Mouse (Mus musculus): ENCODE measurements around the gene Pbld2.
"Not testable (repeated sequence)": the region's sequence is repeated elsewhere in the genome, so short reads cannot be mapped to it uniquely, and the experiment has no call there.

The Pbld2 gene

DNA sequence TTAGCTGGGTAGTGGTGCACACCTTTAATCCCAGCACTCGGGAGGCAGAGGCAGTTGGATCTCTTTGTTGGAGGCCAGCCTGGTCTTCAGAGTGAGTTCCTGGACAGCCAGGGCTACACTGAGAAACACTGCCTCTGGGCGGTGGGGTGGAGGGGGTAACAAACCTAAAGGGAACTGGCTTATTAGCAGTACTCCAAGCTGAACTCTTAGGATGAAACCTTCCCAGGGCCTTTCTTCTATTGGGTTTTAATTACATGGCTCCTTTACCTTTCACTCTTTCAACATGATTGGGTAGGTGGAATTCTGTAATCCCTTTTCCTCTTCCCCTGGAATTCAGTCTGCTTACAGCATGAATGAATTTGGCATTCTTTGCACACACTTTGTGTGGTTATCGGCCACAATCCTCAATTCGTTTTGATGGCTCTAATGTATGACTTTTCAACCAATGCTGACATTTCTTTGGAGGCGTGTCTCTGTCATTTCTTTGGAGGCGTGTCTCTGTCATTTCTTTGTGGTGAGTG is 1.4 kb downstream of the Pbld2 start:
- DNase-seq (ENCODE audit: low read depth, low spot score): no peak

DNA sequence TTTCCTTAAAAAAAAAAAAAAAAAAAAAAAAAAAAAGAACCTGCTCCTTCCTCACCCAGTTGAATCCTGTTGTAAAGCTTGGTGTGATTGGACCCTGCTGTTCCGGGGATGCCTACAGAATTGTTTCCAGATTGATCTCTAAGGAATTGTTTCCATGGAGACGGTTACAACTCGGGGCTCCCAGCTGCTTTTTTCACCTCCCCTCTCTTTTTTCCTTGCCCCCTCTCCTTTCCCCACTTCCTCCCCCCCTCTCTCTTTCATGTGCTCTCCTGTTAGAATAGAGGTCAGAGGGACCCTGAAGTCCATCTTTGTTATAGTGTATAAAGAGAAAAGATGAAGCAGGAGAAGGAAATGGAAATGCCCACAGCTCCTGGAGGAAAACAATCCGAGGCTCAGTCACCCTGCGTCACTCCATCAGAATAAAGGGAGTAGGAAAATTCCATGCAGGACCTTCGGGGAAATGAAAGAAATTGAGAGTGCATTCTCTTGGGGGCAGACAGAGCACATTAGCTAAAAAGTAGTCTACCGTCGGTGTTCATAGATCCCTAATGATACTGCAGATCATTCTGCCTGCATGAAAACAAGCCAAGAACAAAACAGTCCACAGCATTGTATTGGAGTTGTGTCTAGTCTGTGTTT is 2.2 kb downstream of the Pbld2 start:
- DNase-seq (ENCODE audit: low read depth, low spot score): no peak

DNA sequence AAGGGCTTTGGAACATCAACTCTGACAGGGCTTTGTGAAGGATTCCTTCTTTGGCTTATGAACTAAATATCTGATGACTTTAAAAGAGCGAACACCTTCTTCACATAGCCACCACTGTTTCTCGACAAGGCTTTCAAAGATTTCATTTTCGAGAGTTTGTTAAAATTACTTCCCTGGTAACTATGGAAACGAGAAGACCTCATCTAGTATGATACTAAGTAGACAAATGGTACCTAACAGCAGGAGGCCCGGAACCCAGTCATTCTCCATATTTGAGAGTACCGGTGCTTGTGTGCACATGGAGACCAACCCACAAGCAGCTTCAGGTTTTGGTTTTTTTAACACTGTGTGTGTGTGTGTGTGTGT is 2.7 kb downstream of the Pbld2 start:
- no peak for DNase-seq (ENCODE audit: low read depth, low spot score)

DNA sequence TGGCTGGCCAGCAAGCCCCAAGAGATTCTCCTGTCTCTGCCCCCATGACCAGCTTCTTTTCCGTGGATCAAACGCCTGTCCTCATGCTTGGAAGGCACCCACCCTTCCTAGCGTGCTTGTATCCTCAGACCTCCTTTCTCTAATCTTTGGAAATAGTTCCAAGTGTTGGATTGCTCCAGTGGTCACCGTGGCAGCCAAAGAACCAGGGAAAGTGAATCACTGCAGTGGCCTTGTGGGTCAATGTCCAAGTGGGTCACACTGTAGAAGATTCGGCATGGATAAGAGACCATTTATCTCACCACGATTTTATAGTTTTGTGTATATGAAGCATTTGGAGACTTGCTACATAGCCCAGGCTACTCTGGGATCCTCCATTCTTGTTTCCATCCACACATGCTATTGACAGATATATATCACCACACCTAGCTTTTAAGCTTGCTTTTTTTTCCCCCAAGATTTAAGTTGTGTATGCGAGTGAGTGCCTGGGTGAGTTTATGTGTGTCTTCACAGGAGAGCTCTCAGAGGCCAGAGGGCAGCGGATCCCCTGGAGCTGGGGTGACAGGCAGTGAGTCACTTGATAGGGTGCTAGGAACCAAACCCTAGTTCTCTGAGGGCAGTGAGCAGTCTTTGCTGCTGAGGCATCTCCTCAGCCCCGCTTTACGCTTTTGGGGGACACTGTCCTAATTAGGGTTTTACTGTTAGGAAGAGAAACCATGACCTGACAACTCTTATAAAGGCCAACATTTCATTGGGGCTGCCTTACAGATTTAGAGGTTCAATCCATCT is 3.5 kb downstream of the Pbld2 start:
- DNase-seq (ENCODE audit: low read depth, low spot score): no peak

DNA sequence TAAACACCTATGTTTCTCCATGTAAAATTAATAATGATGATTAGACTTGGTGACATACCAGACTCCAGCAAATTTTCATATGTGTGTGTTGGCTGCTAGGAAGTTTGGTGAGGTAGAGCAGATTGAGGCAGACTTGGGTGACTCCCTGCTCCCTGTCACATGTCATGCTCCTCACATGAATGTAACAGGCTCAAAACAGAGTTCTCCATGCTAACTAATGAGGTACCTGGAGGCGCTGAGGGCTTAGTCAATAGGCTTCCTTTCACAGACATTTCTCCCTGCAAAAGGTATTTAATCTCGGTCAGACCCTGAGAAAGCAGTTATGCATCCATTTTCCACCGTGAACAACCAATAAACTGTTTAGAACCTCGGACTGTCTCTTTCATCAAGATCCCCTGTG is 4.3 kb downstream of the Pbld2 start:
- DNase-seq (ENCODE audit: low read depth, low spot score): no peak

DNA sequence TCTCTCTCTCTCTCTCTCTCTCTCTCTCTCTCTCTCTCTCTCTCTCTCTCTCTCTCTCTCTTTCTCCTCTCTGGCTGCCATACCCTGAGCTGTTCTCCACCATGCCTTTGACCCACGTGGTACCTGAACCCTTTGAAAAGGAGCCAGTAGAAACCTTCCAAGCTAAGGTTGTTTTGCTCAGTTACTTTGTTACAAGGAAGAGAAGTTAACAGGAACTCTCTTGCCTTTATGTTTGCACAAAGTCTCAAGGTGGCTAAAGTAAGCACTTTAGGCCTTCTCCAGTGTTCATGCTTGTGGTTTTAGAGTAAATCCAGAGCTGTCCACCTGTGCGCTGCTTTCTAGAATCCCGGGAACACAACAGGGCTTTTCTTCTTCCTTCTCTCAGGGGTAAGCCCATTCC is 8.2 kb downstream of the Pbld2 start:
- no peak for DNase-seq (ENCODE audit: low read depth, low spot score)

DNA sequence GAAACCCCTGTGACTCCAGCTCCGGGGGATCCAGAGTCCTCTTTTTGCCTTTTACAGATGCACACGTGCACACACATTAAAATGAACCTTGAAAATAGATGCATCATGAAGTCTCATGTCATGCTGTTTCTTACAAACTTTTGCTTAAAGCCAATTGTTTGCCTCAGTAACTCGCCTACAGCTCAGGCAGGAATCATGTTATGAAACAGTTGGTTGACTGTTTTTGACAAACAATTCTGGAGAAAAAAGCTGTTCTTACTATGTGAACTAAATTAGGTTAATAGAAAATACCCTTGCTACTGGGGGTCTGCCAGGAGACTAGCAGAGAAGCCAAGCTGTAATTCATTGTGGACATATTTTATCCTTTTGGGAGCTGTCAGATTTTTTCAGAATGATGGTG is 8.8 kb downstream of the Pbld2 start:
- no peak for DNase-seq (ENCODE audit: low read depth, low spot score)

DNA sequence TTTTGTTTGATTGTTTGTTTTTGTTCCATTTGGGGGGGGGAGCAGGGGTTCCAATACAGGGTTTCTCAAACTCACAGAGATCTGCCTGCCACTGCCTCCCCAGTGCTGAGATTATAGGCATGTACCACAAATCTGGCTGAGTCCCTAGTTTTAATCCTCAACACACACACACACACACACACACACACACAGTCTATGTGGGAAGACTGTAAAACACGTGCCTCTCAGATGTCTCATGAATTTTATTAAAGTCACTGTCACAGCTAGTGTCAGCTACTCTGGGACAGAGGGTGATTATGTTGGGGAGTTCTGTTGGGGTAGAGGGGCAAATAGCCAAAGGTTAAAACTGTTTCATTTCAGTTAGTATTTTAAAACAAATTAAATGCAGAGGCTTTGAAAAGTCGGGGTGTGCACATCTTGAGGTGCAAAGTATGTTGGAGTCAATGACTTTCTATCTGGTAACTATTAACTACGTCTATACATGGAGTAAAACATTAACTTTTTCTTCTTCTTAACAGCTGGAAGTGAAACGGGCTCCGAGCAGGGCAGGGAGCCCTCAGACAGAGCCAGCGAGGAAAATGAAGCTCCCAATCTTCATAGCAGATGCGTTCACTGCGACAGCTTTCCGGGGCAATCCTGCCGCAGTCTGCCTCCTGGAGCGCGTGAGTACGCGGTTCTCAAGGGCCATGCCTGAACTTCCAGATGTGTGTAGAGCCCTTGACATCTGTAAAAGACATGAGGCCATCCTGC is 14.6 kb downstream of the Pbld2 start:
- DNase-seq (ENCODE audit: low read depth, low spot score): no peak

DNA sequence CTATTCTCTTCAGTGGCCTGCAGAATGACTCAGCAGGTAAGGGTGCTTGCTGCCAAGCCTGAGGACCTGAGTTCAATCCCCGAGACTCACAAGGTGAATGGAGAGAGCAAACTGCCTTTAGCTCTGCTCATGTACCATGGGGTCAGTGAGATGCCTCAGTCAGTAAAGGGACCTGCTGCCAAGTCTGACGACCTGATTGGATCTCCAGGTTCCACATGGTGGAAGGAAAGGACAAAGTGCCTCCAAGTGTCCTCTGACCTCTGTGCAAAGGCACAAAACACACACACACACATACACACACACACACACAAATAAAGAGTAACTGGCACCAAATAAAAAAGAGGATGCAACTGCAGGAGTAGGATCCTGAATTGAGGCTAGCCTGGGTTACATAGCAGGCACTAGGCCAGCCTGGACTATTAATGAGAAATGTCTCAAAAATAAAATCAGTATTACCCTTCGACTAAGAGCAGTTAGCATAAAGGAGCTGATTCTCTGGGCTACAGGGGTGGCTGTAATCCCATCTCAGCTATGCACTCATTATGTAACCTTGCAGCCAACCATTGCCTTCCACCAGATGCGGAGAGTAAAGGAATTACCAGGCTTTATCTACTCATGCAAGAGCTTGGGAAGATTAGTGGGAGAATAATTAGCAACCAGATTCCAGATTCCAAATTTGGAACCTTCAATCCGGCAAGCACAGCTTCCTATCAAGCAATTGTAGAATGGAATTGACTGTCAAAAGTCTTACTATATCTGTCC is 15.9 kb downstream of the Pbld2 start:
- DNase-seq (ENCODE audit: low read depth, low spot score): no peak

DNA sequence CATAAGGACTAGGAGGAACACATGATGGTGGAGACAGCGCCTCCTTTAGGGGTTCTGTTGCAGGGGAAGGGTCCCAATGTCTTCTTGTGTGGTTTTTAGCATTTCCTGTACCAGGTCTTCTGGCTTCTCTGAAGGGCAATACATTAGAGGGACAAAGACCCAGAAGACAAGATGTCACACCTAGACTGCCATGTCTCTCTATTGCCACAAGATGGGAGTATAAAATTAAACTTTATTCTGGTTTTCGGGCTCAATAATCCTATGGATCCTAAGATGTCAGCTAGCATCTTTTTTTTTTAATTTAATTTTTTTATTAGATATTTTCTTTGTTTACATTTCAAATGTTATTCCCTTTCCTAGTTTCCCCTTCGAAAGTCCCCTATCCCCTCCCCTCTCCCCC is 19.0 kb downstream of the Pbld2 start:
- no peak for DNase-seq (ENCODE audit: low read depth, low spot score)

DNA sequence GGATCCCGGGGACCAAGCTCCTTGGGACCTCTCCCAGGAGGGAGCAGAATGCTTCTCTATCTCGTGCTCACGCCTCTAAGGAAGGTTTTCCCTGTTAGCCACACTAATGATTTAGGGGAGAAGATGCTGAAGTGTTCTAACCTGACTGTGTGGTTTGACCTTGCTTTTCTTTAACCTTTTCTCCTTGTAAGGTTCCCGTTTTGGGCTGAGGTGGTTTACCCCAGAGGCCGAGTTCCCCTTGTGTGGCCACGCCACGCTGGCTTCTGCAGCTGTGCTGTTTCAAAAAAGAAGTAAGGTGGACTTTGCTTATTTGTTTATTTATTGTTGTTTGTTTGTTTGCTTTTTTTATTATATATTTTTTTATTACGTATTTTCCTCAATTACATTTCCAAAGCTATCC is 23.6 kb downstream of the Pbld2 start:
- no peak for DNase-seq (ENCODE audit: low read depth, low spot score)

DNA sequence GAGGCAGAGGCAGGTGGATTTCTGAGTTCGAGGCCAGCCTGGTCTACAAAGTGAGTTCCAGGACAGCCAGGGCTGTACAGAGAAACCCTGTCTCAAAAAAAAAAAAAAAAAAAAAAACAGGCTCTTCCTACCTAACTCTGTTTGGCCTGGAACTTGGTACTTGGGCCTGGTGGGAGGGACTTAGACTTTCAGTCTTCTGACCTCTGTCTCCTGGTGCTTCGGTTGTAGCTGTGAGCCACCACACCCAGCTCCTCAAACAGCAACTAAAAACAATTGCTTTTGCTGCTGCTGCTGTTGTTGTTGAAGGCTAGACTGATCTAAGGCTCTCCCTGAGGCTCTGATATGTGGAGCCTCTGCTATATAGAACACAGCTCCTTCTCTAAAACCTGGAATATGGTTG is 25.0 kb downstream of the Pbld2 start:
- DNase-seq (ENCODE audit: low read depth, low spot score): no peak

DNA sequence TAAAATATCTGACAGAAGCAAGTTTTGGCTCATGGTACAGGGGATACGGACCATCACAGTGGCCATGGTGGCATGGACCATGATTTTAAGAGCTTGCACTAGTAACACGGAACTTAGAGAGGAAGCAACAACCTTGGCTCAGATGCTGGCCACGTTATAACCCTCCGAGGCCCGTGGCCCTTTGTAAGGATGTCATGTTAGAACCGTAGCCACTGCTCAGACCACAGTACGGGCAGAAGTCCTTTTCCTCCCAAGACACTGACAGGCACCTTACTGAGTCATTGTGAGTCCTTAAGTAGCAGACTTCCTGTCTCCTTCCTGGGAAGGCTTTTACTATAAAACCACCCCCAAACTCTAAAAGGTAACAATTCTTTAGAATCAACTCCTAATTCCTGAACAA is 27.2 kb downstream of the Pbld2 start:
- no peak for DNase-seq (ENCODE audit: low read depth, low spot score)

DNA sequence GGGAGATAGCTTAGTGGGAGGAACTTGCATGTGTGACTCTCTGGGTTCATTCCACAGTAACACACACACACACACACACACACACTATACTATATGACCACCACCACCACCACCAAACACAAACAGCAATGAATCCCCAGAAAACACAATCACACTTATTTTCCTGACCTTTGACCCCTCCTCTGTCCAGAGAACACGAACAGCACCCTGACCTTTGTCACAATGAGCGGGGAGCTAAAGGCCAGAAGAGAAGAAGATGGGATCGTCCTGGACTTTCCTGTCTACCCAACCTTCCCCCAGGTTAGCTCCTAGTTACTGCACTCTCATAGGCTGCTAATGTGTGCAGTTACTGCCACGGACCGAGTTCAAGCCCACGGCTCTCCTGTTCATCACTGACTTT is 27.9 kb downstream of the Pbld2 start:
- DNase-seq (ENCODE audit: low read depth, low spot score): no peak

DNA sequence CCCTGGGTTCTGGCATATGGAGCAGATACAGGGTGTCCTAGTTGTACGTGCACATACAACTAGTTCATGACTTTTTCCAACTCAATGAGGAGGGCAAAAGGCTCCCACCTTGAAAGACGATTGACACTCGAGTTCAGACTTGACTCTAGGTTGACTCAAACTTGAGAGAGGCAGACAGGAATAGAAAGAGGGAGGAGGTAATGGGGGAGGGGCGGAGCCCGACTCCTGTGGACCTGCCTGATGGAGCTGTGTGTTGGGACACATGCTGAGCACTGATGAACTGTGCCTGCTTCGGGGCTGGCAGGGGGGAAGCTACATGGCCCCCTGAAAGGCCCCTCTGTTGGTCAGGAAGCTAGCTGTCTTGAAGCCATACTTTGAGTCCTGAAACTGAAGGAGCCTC is 28.9 kb downstream of the Pbld2 start:
- DNase-seq (ENCODE audit: low read depth, low spot score): no peak

DNA sequence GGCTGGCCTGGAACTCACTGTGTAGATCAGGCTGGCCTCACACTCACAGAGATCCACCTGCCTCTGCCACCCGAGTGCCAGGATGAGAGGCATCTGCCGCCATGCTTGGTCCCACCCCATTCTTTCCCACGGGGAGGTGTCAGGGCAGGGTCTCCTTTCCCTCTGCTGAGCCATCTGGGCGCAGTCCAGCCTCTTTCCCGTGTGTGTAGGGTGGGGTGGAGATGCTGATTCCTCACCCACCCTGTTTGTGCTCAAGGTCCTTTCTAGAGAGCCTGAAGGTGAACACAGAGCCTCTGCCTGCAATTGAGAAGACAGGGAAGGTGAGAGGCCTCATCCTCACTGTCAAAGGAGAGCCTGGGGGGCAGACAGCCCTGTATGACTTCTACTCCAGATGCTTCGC is 30.0 kb downstream of the Pbld2 start:
- not testable (repeated sequence) for DNase-seq (ENCODE audit: low read depth, low spot score)

DNA sequence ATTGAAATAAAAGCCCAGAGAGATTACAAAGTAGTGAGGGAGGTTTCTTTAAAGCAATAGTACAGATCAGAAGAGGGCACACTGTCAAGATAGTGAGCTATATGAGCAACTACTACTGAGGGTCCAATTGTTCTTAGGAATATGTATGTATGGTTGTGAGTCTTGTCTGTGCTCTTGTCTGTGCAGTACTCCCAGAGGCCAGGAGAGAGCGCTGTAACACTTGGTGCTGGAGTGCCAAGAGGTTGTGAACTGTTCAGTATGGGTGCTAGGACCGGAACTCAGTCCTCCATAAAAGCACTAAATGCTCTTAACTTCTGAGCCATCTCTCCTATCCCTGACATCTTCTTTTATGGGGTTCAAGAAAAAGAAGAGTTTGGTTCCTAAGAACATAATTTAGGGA is 30.5 kb downstream of the Pbld2 start:
- DNase-seq (ENCODE audit: low read depth, low spot score): no peak

DNA sequence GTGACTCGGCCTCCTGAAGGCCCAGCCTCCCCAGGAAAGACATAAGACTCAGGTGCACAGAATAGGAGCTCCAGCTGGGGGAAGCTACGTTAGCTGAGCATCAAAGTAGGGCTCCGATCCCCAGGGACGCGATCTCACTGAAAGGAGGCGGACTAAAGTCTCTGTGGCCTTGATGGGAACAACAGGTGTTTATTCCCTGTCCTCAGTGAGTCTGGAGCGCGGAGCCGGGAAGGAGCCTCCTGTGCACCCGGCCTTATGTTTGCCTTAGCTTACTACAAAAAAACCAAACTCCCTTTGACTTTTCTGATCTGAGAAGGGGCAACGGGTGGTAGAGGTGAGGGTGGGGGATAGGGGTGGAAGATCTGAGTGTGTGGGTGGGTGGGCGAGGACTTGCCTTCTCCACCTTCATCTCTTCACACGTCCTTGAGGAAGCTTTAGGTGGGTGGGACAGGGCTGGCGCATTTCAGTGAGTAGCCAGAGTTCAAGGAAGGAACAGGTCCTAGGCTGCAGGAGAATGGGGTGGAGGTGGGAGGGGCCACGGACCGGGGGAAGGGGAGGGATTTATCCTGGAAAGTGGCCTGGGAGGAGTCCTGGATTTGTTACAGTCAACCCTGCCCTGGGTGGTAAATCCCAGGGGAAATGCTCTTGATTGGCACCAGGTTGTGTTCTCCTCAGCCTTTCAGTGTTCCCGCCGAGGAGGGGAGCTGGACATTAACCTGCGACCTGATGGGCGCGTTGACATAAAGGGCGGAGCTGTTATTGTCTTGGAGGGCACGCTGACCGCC is 33.0 kb downstream of the Pbld2 start:
- DNase-seq (ENCODE audit: low read depth, low spot score): no peak

DNA sequence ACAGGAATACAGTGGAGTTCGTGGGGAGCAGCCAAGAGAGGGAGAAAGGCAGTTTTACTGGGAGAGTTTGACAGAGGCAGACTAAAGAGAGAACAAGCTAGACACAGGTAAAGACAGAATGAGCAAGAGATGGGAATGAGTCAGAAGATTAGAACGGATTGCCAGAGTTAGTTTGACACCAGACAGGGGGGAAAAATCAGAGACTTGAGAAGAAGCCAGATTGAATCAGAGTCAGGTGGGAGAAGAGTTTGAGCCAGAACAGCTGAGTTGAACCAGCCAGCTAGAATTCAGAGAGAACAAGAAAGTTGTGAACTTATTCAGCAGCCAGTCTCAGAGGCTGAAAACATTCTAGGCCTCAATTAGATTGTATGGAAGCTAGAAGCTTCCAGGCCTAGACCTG is 35.7 kb downstream of the Pbld2 start, which contains the start of gene Pbld1:
Gene Pbld1 (plus strand): TSS at position 301 of the 400 bp plus-strand sequence.
- no peak for DNase-seq (ENCODE audit: low read depth, low spot score)

DNA sequence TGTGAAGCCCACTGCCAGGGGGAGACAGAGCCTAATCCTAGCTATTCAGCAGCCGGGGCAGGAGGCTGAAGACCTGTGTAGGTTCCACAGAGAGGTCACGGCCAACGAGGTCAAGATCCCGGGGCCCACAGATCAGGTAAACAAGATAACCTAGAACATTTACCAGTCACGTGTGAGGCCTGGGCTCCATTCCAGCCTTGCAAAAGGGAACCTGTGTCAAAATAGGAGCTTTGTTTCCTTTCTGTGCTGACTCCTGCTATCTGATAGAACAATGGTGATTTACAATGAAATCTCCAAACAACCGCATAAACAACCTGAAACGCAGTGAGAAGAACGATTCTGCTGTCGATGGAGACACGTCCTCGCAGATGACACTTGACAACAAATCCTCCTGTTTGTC is 36.3 kb downstream of the Pbld2 start:
- DNase-seq (ENCODE audit: low read depth, low spot score): no peak

DNA sequence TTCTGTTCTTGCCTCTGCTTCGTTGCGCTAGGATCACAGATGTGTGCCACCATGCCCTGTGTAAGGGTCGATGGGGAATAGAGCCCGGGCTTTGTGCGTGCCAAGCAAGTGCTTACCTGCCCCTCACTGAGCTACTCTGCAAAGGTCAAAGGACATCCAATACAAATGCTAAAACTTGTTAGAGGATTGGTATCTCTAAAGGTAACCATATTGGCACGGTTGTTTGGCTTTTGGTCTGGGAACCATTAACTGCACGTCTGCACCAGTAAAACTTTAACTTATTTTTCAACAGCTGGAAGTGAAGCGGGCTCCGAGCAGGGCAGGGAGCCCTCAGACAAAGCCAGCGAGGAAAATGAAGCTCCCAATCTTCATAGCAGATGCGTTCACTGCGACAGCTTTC is 37.2 kb downstream of the Pbld2 start:
- DNase-seq (ENCODE audit: low read depth, low spot score): no peak
